Mouse (Mus musculus) heart, adult 9 months (tissue): ENCODE data around the gene Abl1.
A peak's percentile ranks its signal among the peaks of the same experiment; 100 is the strongest.
"Not testable (repeated sequence)": the region's sequence is repeated elsewhere in the genome, so short reads cannot be mapped to it uniquely, and the experiment has no call there.

Source experiments
- DNase-seq, 2 experiments: peaks; one replicate each; pipeline ENCODE4 v3.0.0; 2022; ENCODE audit warnings: low spot score in 2 of 2

The Abl1 gene

GRCm38 (mm10) chr2:31688074-31688925 lies at the start of gene Abl1:
Gene Abl1 (plus strand): TSS chr2:31688376.
- peak; percentile 97 to 98 for DNase-seq

- DNase-seq = no peak
Measured at GRCm38 (mm10) chr2:31638581-31639465, 49.4 kb upstream of the Abl1 start.

GRCm38 (mm10) chr2:31639466-31639760 lies 48.8 kb upstream of the Abl1 start:
- no peak for DNase-seq

- DNase-seq = no peak
Measured at GRCm38 (mm10) chr2:31639901-31640608, 48.1 kb upstream of the Abl1 start, which contains the start of gene Prdm12. Gene Prdm12 (plus strand): TSS chr2:31640037.

- DNase-seq = no peak
Measured at GRCm38 (mm10) chr2:31640609-31641507, 47.3 kb upstream of the Abl1 start.

GRCm38 (mm10) chr2:31641508-31641830 lies 46.7 kb upstream of the Abl1 start:
- DNase-seq = no peak

- DNase-seq = no peak
Measured at GRCm38 (mm10) chr2:31641929-31642328, 46.2 kb upstream of the Abl1 start.

GRCm38 (mm10) chr2:31653971-31654853 lies 34.0 kb upstream of the Abl1 start:
- DNase-seq = no peak

- DNase-seq = peak in 1 of 2 experiments; percentile 21
Measured at GRCm38 (mm10) chr2:31654854-31655559, 33.2 kb upstream of the Abl1 start.

GRCm38 (mm10) chr2:31656374-31656773 lies 31.8 kb upstream of the Abl1 start:
- no peak for DNase-seq

- no peak for DNase-seq
Measured at GRCm38 (mm10) chr2:31662939-31663803, 25.0 kb upstream of the Abl1 start.

- DNase-seq = no peak
Measured at GRCm38 (mm10) chr2:31663804-31664180, 24.4 kb upstream of the Abl1 start.

- DNase-seq = no peak
Measured at GRCm38 (mm10) chr2:31667332-31667731, 20.8 kb upstream of the Abl1 start.

- DNase-seq = peak; percentile 95 to 96
Measured at GRCm38 (mm10) chr2:31670551-31671035, 17.6 kb upstream of the Abl1 start, which contains the start of gene Exosc2. Gene Exosc2 (plus strand): TSS chr2:31670715.

- no peak for DNase-seq
Measured at GRCm38 (mm10) chr2:31678641-31679040, 9.5 kb upstream of the Abl1 start.

- DNase-seq = not testable (repeated sequence)
Measured at GRCm38 (mm10) chr2:31681051-31681707, 7.0 kb upstream of the Abl1 start.

GRCm38 (mm10) chr2:31681731-31682235 lies 6.4 kb upstream of the Abl1 start:
- no peak for DNase-seq

- DNase-seq = peak in 1 of 2 experiments; percentile 30
Measured at GRCm38 (mm10) chr2:31683666-31684065, 4.5 kb upstream of the Abl1 start.
